Mouse (Mus musculus) hindlimb bud, embryonic 11.5 days (tissue): ENCODE measurements around the gene Eid3.
A peak's percentile ranks its signal among the peaks of the same experiment; 100 is the strongest.

Source experiments
- DNase-seq: peaks from one replicate; pipeline ENCODE4 v3.0.0-alpha.2; 2012; ENCODE audit warnings: low read depth, low spot score; ENCODE audit errors: extremely low spot score

Gene Eid3

GRCm38 (mm10) chr10:82860181-82860928 is 6.1 kb upstream of the Eid3 start:
- DNase-seq: peak; percentile 41

- no peak for DNase-seq
Observed at GRCm38 (mm10) chr10:82860929-82861315, 5.5 kb upstream of the Eid3 start.

- no peak for DNase-seq
Observed at GRCm38 (mm10) chr10:82863106-82863680, 3.2 kb upstream of the Eid3 start.

GRCm38 (mm10) chr10:82863827-82864226 is 2.6 kb upstream of the Eid3 start:
- DNase-seq: no peak

GRCm38 (mm10) chr10:82866832-82867231 is 406 bp downstream of the Eid3 start:
- no peak for DNase-seq

GRCm38 (mm10) chr10:82868418-82869086 is 2.1 kb downstream of the Eid3 start:
- no peak for DNase-seq

GRCm38 (mm10) chr10:82875446-82875845 is 9.0 kb downstream of the Eid3 start:
- no peak for DNase-seq

- no peak for DNase-seq
Observed at GRCm38 (mm10) chr10:82876076-82876796, 9.8 kb downstream of the Eid3 start.

GRCm38 (mm10) chr10:82887354-82887753 is 20.9 kb downstream of the Eid3 start:
- DNase-seq: no peak

- DNase-seq: no peak
Observed at GRCm38 (mm10) chr10:82888576-82888975, 22.1 kb downstream of the Eid3 start.

GRCm38 (mm10) chr10:82889447-82889973 is 23.1 kb downstream of the Eid3 start:
- no peak for DNase-seq

- no peak for DNase-seq
Observed at GRCm38 (mm10) chr10:82890936-82891335, 24.5 kb downstream of the Eid3 start.

- DNase-seq: no peak
Observed at GRCm38 (mm10) chr10:82891427-82891826, 25.0 kb downstream of the Eid3 start.

- DNase-seq: no peak
Observed at GRCm38 (mm10) chr10:82892442-82893055, 26.1 kb downstream of the Eid3 start.

GRCm38 (mm10) chr10:82893872-82894650 is 27.6 kb downstream of the Eid3 start:
- DNase-seq: no peak

GRCm38 (mm10) chr10:82897936-82898335 is 31.5 kb downstream of the Eid3 start:
- no peak for DNase-seq

- DNase-seq: no peak
Observed at GRCm38 (mm10) chr10:82898893-82899292, 32.5 kb downstream of the Eid3 start.

- DNase-seq: no peak
Observed at GRCm38 (mm10) chr10:82899810-82900421, 33.5 kb downstream of the Eid3 start.

GRCm38 (mm10) chr10:82900546-82900945 is 34.1 kb downstream of the Eid3 start:
- no peak for DNase-seq

- peak; percentile 60 for DNase-seq
Observed at GRCm38 (mm10) chr10:82901436-82901835, 35.0 kb downstream of the Eid3 start.
